Mouse (Mus musculus) lung, adult 18-20 months (tissue): ENCODE results near the gene Gnpat.

ENCODE experiments used
- DNase-seq, 2 experiments: peaks; one replicate each; pipeline ENCODE4 v3.0.0; 2022; ENCODE audit warnings: mixed read lengths in 2 of 2

Gene Gnpat

DNA sequence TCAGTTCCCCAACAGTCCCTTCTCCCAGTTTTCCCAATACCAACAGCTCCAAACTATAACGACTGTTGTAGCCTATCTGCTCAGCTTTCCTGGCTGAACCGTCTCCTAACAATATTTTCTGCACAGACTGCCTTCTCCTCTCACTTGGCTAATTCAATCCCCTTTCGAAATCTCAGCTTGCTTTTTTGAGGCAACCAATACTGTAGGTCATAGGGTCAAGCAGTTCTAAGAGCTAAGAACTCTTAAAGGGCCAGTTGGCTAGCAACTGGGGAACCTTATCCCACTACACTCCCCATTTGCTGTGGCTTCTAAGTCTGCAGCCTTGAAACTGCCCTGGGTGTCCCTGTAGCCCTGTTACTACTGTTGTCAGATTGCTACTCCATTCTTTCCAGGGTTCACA lies 17.7 kb upstream of the Gnpat start:
- DNase-seq = peak in 1 of 2 experiments; percentile 68

- no peak for DNase-seq
Measured at GRCm38 (mm10) chr8:124845573-124845972, 17.3 kb upstream of the Gnpat start.

GRCm38 (mm10) chr8:124853511-124853910 lies 9.3 kb upstream of the Gnpat start:
- DNase-seq = no peak

DNA sequence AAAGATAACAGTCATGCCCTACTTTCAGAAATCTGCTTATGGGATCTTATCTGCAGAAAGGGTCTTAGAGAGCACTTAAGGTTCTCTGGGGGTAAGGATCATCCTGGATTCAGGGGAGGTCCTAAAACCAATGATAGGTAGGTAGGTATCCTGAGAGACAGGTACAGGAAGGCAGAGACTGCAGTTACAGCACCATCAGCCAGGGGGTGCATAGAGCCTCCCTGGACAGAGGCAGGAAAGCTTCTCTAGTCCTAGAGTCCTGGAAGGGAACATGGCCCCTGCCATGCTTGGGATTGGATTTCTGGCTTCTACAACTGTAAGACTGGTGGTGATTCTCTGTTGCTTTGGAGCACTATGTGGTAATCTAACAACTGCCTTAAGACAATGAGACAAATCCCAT lies 3.4 kb upstream of the Gnpat start:
- DNase-seq = peak; percentile 32 to 47

DNA sequence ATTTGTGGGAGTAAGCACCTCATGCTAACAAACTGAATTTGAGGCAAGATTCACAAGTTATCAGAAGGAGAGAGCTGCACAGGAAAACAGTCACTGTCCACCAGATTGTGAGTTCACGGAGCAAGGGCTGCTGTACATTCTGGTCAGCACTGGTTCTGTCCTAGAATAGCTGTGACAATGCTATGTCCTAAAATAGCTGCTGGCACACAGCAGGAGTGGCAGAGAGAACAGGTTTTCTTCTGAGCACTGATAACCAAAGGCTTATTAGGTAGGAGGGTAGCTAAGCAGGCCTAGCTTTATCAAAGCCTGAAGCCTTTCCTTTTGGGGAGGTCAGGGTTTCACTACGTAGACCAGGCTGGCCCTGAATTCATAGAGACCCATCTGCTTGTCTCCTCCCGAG lies 2.6 kb upstream of the Gnpat start:
- DNase-seq = no peak

GRCm38 (mm10) chr8:124863163-124863677 lies 387 bp downstream of the Gnpat start:
- DNase-seq = no peak

DNA sequence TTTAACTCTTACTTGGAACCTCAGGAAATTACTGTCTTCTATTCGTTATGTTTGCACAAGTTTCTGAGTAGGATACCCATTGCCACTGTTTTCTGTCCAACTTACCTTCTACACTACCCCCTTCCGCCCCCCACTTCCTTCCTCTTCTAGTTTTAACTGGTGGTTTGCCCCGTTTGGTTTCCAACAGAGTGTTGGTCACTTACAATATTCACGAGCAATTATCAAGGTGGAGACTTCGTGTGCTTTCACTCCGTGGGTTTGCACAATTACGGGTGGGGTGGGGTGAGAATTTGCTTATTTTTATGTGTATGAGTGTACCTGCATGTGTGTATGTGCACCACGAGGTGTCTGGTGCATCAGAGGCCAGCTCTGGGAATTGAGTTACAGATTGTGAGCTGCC lies 896 bp downstream of the Gnpat start:
- no peak for DNase-seq

- DNase-seq = no peak
Measured at GRCm38 (mm10) chr8:124866669-124867068, 3.8 kb downstream of the Gnpat start.

DNA sequence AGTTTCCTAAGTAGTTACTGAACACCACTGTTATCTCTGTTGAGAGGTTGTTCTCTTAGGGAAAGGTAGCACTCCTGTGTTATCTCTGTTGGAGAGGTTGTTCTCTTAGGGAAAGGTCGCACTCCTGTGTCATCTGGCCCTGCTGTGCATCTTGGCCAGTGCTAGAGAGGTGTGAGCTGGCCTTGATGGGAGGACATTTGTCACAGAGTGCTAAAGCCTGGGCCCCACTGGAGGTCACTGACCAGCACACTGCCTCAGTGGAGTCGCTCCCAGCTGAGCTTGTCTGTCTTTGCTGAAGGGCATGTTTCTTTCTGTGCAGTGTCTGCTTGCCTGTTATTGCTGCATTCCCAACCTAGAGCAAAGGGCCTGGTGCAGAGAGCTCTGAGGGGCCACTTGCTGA lies 4.3 kb downstream of the Gnpat start:
- DNase-seq = no peak

- DNase-seq = no peak
Measured at GRCm38 (mm10) chr8:124869708-124870107, 6.9 kb downstream of the Gnpat start.

- no peak for DNase-seq
Measured at GRCm38 (mm10) chr8:124871474-124871873, 8.6 kb downstream of the Gnpat start.

GRCm38 (mm10) chr8:124872081-124872480 lies 9.2 kb downstream of the Gnpat start:
- DNase-seq = no peak

GRCm38 (mm10) chr8:124872690-124873089 lies 9.9 kb downstream of the Gnpat start:
- peak; percentile 17 to 49 for DNase-seq

DNA sequence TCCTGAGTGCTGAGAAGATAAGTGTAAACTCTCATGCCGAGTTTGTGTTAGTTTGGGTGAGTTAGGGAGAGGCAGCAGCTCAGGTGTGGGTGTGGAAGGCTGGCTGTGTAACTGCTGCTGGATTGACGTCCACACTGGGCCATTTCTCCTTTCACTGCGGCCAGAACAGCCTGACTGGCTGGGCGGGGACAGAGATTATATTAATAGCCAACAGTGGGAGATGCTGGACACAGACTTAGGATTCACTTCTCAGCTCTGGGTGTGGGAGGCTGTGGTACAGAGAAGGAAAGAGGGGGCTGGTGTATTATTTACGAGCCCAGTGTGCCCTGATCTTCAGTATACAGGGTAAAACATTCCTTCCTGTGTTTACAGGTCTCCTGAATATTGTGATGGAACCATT lies 15.3 kb downstream of the Gnpat start:
- DNase-seq = no peak

- DNase-seq = no peak
Measured at GRCm38 (mm10) chr8:124878946-124879526, 16.2 kb downstream of the Gnpat start.

DNA sequence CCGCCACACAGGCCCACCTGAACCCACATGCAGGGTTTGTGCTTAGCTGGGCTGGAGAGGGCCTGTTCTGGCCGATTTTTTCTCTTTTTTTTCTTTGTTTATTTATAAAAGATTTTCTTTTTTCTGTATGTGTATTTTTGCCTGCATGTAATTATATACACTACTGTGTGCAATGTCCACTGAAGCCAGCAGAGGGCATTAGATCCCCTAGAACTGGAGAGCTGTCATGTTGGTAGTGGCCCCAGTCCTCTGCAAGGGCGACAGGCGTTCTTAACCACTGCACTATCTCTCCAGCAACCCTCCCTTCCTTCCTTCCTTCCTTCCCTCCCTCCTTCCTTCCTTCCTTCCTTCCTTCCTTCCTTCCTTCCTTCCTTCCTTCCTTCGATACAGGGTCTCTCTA lies 25.6 kb downstream of the Gnpat start:
- DNase-seq = no peak

GRCm38 (mm10) chr8:124892596-124892995 lies 29.8 kb downstream of the Gnpat start:
- no peak for DNase-seq

DNA sequence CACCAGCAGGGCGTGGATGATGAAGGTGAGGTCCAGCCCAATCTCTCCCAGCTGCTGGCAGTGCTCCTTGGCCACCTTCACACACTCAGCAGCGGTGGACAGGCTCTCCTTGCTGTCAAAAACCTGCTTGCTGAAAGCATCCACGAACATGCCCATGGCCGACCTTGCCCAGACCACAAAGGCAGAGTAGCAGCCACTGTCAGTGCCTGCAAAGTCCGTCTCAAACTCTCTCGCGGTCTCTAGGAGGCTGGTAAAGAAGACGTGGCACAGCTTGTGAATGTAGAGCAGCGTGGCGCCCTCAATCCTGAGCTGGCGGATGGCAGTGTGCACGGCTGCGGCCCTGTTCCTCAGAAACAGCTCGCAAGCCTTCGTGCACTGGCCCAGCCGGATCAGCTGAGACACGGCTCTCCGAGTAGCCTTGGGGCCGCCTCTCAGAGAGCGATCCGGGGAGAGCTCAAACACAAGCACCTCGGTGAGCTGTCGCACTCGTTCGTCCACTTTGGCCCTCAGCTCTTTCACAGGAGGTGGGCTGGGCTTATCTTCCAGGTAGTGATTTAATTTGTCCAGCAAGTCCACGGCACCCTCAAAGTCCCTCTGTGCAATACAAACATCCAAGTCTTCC lies 33.3 kb downstream of the Gnpat start:
- no peak for DNase-seq

GRCm38 (mm10) chr8:124896632-124897385 lies 34.0 kb downstream of the Gnpat start:
- DNase-seq = peak; percentile 90 to 92

GRCm38 (mm10) chr8:124897386-124898250 lies 34.8 kb downstream of the Gnpat start, which contains the start of the genes Exoc8 and Sprtn:
Gene Exoc8, minus strand, starts transcription at chr8:124897705.
Gene Sprtn, plus strand, starts transcription at chr8:124897886.
- peak; percentile 95 to 97 for DNase-seq

DNA sequence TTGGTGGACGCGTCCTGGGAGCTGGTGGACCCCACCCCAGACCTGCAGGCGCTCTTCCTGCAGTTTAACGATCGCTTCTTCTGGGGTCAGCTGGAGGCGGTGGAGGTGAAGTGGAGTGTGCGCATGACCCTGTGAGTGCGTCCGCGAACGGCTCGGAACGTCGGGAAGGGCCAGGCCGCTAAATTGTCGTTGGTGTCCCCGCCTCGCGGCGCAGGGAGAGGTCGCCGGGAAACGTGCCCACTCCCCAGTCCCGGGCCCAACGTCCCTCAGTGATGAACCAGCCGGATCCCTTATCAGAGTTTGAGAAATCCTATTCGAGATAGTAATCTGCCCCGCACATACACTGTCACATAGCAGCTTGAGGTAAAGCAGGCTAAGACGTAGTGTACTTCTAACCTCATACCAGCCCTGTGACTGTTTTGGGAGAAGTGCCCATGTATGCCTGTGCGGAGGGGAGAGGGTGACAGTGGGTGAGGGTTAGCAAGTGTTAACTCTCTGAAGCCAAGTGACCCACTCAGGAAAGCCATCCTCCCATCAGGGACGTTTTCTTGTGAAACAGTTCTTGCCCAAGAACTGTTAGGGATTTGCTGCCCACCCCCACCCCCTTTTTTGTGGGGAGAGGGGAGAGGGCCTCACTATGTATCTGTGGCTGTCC lies 35.5 kb downstream of the Gnpat start:
- no peak for DNase-seq

DNA sequence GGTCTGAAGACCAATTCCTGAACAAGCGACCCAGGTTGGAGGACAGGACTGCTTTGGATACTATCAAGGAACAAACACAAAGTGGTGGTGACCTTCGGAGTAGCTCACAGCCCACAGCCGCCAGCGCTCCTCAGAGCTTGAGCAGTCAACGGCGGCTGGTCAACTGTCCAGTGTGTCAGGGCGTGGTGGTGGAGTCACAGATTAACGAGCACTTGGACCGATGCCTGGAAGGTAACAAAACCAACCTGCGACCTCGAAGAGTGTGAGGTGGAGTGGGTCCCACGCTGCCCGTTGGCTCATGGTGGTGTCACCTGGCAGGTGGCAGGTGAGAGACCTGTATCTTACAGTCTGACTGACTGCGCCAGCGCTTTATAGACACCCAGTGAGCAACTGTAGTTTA lies 40.4 kb downstream of the Gnpat start:
- no peak for DNase-seq
